Mouse (Mus musculus) embryo, embryonic 11 days (tissue): ENCODE results near the gene Hepacam2.
"Not testable (repeated sequence)": the region's sequence is repeated elsewhere in the genome, so short reads cannot be mapped to it uniquely, and the experiment has no call there.

Source experiments
- DNase-seq: peaks from one replicate; pipeline ENCODE4 v3.0.0-alpha.2; 2015

Hepacam2 gene

DNA sequence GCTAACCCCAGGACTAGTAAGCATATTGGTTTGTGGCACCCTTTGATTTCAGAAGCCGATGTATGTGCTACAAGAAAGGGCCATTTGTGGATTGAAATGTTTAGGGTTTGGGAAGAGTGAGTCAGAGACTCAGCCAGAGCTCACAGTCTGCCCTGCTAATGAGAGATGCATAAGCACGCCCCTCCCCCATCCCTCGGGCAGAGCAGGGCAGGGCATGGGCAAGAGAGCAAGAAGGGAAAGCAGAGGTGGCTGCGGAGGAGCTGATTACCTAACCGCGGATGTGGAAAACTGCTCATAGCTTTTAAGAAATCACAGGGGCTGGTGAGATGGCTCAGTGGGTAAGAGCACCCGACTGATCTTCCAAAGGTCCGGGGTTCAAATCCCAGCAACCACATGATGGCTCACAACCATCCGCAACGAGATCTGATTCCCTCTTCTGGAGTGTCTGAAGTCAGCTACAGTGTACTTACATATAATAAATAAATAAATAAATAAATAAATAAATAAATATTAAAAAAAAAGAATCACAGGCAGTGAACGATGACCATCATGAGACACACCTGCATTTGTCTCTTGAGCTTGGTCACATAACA is 42.1 kb downstream of the Hepacam2 start:
- DNase-seq, result peak; percentile 2

DNA sequence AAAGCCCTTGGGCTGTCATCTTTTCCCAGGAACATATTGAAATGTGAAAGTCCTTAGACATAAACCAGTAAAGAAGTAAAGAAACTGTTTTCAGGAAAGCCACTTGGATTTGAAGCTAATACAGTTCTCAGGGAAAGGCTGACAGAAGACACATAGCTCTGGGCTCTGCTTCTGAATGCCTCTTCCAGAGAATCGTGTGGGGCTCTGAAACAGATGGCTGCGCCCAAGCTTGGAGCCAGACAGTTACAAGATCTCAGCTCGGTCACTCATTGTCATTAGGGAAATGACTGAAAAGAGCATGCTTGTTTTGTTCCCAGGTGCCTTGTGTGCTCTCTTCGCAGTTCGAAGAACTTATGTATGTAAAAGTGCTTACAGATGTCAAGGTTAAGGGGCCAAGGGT is 43.7 kb downstream of the Hepacam2 start:
- no peak for DNase-seq

DNA sequence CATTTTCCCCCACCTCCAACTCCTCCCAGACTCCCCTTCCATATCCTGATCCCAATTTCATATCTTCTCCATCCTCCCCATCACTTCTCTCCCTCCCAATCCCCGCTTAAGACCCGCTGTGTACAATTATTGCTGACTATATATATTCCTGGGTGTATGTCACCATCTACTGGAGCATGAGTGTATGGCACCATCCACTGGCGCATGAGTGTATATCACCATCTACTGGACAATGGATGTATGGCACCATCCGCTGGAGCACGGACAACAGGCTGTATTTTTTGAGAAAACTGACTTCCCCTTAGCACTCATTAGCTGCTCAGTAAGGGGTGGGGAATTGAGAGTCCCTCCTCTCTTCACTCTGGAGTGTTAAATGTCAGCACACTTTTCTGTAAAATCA is 50.7 kb downstream of the Hepacam2 start:
- peak; percentile 73 for DNase-seq

DNA sequence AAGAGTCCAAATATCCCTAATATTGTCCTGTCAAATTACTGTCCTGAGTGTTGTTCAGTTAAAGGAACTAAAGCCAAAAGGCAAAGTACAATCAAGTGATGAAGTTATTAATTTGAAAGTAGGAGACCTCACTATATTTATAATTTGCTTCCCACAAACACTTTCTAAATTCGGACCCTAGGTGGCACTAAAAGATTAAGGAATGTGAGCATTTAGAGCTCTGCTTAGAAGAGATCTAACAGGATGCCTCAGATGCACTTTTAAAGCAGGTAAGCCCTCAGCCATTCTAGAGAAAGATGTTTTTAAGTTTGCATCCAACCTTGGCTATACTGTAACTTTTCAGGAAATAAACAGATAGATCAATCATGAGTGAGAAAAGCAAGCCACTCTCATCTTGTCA is 54.2 kb downstream of the Hepacam2 start:
- DNase-seq, result no peak

DNA sequence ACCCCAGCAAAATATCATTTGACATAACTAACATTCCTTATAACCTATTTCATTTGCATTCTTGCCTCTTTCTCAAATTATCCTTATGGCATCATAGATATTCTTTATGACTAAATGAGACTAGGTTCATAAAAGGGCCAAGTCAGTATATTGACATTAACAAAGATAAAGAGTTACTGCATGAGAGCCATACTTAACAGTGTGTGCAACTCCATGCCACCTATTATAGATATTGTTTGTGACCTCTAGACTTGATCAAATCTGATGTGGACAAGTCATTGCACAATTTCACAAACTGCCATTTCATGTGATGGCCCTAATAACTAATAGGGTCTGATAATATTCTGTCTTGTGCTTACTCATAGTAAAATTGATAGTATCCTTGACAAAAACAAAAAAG is 62.0 kb downstream of the Hepacam2 start:
- DNase-seq, result no peak

DNA sequence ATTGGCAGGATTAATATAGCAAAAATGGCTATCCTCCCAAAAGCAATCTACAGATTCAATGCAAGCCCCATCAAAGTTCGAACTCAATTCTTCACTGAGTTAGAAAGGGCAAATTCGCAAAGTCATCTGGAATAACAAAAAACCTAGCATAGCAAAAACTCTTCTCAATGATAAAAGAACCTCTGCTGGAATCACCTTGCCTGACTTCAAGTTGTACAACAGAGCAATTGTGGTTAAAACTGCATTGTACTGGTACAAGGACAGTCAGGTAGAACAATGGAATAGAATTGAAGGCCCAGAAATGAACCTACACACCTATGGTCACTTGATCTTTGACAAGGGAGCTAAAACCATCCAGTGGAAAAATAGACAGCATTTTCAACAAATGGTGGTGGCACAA is 67.1 kb downstream of the Hepacam2 start:
- not testable (repeated sequence) for DNase-seq

DNA sequence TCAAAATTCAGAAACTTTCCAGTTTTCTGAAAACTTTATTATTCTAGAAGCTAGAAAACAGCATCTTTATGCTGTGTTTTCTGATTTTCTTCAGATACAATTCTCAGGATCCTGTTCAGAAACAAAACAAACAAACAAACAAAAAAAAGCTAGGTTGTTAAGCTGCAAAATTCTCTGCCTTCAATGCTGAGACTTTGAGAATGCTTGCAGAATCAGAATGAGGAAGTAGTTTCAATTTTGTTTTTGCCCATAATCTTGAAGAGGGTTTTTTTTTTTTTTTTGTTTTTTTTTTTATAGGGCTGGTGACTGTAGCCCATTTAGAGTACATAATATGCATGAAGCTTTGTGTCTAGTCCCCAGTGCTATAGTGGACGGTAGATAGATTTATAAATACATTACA is 71.1 kb downstream of the Hepacam2 start:
- DNase-seq, result no peak

DNA sequence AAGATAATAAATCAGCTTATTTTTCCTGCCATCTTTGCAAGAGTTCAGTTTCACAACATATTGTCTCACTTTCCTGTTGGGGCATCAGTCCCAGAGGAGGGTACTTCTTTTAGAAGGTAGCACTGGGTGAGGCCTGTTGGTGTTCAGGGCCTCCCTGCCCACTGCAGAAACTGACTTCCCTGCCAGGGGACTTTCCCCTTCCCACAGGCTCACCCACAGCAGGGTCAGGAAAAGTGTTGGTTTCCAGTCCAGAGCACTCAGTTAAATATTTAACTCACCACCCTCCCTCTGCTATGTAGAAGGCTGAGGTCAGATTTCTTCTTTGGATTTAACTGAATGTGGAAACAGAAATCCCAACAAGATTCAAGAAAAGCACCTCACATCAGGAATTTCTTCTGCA is 72.8 kb downstream of the Hepacam2 start:
- not testable (repeated sequence) for DNase-seq

DNA sequence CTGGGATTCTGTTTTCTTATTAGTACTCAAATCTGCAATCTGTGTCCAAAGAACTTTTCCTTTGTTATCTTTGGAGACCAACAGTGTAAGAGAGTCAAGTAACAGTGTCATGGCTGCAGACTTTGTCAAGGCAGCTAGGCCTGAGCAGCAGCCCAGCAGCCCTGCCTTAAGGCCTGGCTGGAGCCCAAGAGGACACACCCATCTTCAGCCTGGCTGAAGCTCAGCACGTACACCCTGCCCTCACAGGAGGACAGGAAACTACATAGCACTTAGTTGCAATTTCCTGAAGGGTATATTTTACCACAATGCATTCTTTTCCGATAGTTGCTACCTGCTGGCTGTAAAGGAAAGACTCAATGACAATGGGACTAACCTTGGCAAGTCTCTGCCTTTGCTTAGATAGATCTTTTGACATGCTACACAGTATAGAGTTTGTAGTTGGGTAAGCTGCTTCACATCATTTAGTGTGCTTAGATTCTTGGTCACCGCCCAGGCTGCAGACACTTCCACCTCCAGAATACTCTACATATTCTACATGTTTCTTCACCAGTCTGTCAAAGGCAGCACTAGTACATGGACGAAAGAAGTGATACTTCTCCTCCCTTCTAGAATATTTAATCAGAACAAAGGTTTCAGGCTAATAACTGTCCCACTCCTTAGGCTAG is 73.4 kb downstream of the Hepacam2 start:
- DNase-seq, result not testable (repeated sequence)
